Mouse (Mus musculus): ENCODE measurements around the gene H2-T23.
"Not testable (repeated sequence)": the region's sequence is repeated elsewhere in the genome, so short reads cannot be mapped to it uniquely, and the experiment has no call there.

- not testable (repeated sequence) for TF ChIP-seq CTCF (IDR thresholded peaks at IDR 0.05; ENCODE audit: low read depth); EP300 (optimal IDR thresholded peaks at IDR 0.05)
These were observed 1.9 kb upstream of the H2-T23 start for GRCm38 (mm10) chr17:36034524-36034923.

Data from stomach, postnatal 0 days (tissue).